Mouse (Mus musculus) T-helper 1 cell (primary cell): ENCODE data around the gene Wdtc1.

Source experiments
- in situ Hi-C: fragments of 300-600 bp; cut with MboI, MseI; formaldehyde crosslinking; loops from one replicate; pipeline ENCODE4 v1.15.1; 2025; ENCODE audit warnings: high pct_unique_total_duplicates

The Wdtc1 gene

DNA sequence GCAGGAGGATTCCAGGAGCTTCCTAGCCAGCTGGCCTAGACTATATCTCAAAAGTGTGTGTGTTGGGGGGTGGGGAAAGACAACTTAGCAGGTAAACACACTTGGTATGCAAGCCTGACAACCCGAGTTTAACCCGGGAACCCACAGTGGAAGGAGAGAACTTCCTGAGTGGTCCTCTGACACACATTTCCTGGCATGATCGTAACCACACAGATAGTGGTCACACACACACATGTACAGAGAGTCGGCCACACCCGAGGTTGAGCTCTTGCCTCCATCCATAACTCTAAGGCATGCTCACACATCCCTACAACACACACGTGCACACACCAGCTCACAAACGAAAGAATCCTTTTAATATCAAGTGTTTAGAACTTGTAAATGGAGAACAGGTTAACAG, 25.2 kb downstream of the Wdtc1 start:
- in situ Hi-C loops = no loop called here

- in situ Hi-C loops = no loop called here
Measured at GRCm38 (mm10) chr4:133319667-133320066, 33.6 kb downstream of the Wdtc1 start.

DNA sequence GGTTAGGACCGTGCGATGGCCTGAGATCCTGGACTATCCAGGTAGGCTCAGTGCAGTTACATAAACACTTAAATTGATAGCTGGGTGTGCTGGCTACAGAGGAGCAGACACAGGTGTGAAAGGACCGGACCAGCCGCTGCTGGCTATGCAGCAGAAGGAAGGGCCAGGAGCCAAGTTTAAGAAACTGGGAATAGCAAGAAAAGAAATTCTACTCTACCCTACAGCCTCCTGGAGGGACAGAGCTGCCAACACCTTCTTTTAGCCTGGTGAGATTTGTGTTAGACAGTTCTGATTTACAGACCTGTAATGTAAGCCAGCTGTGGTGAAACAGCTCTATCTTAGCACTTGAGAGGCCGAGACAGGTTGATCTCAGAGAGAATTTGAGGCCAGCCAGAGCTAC, 37.3 kb downstream of the Wdtc1 start:
- in situ Hi-C loops = no loop called here

- in situ Hi-C loops = no loop called here
Measured at GRCm38 (mm10) chr4:133314896-133315295, 38.4 kb downstream of the Wdtc1 start.

DNA sequence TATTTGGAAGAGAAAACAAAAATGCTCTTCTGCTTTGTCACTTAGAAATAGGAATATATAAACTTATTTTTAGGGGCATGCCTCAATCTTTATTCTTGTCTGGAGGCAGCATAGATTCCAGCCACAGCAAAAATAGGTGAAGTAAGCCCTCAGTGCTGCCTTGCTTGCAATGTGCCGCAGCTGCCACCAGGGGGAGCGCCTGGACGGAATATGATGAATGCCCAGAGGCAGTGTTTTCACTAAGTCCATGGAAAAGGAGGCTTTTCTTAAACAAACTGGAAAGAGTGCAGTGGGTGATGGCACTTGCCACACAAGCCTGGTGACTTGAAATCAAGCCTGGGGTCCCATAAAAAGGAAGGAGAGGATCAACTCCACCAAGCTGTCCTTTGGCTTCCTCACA, 43.3 kb downstream of the Wdtc1 start:
- in situ Hi-C loops = no loop called here

DNA sequence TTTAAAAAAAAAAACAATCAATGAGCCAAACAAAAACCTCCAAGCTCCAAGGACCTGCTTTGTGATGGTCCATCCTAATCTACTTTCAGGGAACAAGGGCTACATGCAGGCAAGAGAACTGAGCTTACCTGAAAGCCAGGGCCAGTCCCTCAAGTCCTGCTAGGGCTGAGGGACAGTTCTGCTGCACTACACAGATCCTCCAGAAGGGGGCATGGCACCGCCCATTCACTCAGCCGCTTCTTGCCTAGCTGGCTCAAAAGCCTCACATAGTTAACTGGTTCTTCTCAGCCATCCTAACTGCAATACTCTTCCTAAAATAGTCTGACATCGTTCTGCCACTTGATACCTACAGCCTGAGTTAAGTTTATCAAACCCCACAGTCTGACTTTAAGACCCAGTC, 46.0 kb downstream of the Wdtc1 start:
- in situ Hi-C loops = no loop called here

GRCm38 (mm10) chr4:133305825-133306224, 47.5 kb downstream of the Wdtc1 start:
- in situ Hi-C loops = no loop called here

DNA sequence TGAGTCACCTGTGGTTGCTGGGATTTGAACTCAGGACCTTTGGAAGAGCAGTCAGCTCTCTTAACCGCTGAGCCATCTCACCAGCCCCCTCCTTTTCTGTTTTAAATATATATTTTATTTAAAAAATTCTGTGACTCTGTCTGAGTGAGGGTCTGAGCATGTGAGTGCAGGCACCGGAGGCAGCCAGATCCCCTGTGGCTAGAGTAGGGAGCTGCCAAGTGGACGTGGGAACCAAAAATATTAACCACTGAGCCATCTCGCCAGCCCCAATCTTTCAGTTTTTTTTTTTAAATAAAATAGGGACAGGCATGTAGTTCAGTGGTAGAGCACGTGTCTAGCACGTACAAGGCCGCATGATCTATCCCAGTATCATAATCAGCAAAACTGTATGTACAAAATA, 48.5 kb downstream of the Wdtc1 start:
- in situ Hi-C loops = no loop called here

GRCm38 (mm10) chr4:133302668-133303067, 50.6 kb downstream of the Wdtc1 start:
- in situ Hi-C loops = no loop called here

- in situ Hi-C loops = no loop called here
Measured at GRCm38 (mm10) chr4:133301802-133302201, 51.5 kb downstream of the Wdtc1 start.

DNA sequence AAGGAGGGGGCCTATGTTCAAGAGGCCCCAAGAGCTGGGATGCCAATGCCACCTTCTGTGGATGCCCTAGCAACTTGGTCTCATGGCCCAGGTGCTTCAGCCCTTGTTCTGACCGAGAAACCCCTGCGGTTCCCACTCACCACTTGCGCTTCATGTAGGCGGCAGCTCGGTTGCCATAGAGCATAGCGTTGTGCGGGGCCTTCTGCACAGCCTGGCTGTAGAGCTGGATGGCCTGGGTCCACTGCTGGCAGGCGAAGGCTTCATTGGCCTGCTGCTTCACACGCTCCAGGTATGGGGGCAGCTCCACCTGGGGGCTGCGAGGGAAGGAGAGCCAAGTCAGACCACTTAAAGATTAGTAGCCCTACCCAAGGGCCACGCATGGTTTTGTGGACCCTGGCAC, 52.9 kb downstream of the Wdtc1 start:
- in situ Hi-C loops = no loop called here

DNA sequence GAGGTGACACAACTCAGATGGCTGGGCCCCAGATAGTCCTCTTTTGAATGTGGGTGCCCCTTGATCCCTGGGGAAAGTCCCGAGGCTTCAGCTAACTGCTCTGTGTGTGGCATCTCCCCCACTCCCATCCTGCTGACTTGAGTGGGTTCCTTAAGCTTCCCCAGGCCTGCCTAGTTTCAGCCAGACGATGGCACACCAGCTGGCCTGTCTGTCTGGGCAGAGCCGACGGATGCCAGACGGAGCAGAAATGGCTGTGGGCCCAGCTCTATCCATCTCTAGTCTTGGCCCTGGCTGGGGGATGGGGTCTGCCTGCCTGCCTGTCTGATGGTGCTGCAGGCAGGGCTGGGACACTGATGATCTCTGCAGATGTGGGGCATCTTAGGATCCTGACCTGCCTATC, 53.6 kb downstream of the Wdtc1 start:
- in situ Hi-C loops = loop anchor here (5.0 to 10.0 kb wide), 2 partner anchors 87 to 285 kb away; partner anchors contain the start of genes Ahdc1, Cd164l2 and Gpr3

- in situ Hi-C loops = loop anchor here (5.0 to 10.0 kb wide), 2 partner anchors 86 to 284 kb away; partner anchors contain the start of genes Ahdc1, Cd164l2 and Gpr3
Measured at GRCm38 (mm10) chr4:133298516-133299365, 54.5 kb downstream of the Wdtc1 start.

- in situ Hi-C loops = loop anchor here (5.0 to 10.0 kb wide), 2 partner anchors 86 to 283 kb away; partner anchors contain the start of genes Ahdc1, Cd164l2 and Gpr3
Measured at GRCm38 (mm10) chr4:133297801-133298238, 55.5 kb downstream of the Wdtc1 start.

- in situ Hi-C loops = loop anchor here (5.0 to 10.0 kb wide), 2 partner anchors 85 to 283 kb away; partner anchors contain the start of genes Ahdc1, Cd164l2 and Gpr3
Measured at GRCm38 (mm10) chr4:133297360-133297759, 55.9 kb downstream of the Wdtc1 start.

- in situ Hi-C loops = loop anchor here (10.0 kb wide), 1 partner anchor 279 kb away; the partner anchor contains the start of gene Ahdc1
Measured at GRCm38 (mm10) chr4:133294084-133294483, 59.2 kb downstream of the Wdtc1 start.

- in situ Hi-C loops = loop anchor here (10.0 kb wide), 1 partner anchor 278 kb away; the partner anchor contains the start of gene Ahdc1
Measured at GRCm38 (mm10) chr4:133292901-133293843, 60.1 kb downstream of the Wdtc1 start.

- in situ Hi-C loops = loop anchor here (10.0 kb wide), 1 partner anchor 278 kb away; the partner anchor contains the start of gene Ahdc1
Measured at GRCm38 (mm10) chr4:133292405-133292804, 60.9 kb downstream of the Wdtc1 start.

DNA sequence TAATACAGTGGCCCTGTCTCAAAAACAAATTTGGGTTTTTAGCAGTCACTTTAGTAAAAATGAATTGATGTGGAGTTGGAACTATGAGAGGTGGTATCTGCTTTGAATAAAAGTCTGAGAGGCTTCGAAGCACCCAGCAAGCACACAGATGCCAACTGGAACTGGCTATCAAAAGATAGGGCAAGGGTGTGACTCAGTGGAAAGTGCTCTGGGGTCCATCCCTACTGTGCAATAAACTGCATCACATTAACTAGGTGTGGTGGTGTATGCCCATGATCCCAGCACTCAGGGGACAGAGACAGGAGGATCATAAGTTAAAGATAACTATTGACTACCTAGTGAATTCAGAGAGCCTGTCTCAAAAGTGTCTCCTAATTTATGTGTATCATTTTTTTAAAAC, 62.0 kb downstream of the Wdtc1 start:
- in situ Hi-C loops = loop anchor here (10.0 kb wide), 1 partner anchor 276 kb away; the partner anchor contains the start of gene Ahdc1

- in situ Hi-C loops = no loop called here
Measured at GRCm38 (mm10) chr4:133286476-133287077, 66.7 kb downstream of the Wdtc1 start.

DNA sequence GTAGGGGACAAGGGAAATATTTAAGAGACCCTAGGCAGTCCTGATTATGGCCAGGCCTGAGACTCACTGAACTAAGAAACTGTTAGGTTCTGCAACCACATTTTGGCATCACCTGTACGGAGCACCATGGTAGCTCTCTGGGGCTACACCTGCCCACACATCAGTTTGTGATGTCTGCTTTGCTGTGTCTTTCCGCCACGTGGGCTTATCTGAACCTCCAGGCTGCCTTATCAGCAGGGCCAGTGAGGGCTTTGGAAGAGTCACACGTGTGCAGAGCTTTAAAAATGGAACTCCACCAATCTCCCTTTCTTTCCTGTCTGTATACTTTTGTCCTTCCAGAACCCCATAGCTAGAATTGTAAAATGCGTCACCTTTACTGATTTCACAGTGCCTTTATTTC, 67.3 kb downstream of the Wdtc1 start:
- in situ Hi-C loops = no loop called here
